Mouse (Mus musculus) liver, adult 2 months (tissue): ENCODE data around the gene Slc44a4.
"Not testable (repeated sequence)": the region's sequence is repeated elsewhere in the genome, so short reads cannot be mapped to it uniquely, and the experiment has no call there.

Experiments
- CTCF ChIP-seq: fragments of 200-500 bp; IDR thresholded peaks from 2 replicates; pipeline ENCODE4 v1.5.1; 2011; ENCODE audit warnings: low read depth, low read length, control low read depth
- POLR2A ChIP-seq: fragments of 200-500 bp; IDR thresholded peaks from 2 replicates; pipeline ENCODE4 v1.6.1; 2011; ENCODE audit warnings: low read length, control low read depth; ENCODE audit not compliant: insufficient read depth; ENCODE audit errors: extremely low read depth

DNA sequence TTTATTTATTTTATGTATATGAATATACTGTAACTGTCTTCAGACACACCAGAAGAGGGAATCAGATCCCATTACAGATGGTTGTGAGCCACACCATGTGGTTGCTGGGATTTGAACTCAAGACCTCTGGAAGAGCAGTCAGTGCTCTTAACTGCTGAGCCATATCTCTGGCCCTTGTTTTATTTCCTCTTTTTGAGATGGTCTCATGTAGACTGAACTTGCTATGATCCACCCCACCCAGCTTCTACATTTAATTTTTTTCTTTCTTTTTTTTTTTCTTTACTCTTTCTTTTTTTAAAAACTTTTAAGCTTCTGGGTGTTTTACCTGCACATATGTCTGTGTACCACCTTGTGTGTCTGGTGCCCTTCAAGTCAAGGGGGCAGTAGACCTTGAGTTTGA is 13.4 kb upstream of the Slc44a4 start:
- TF ChIP-seq CTCF, POLR2A: not testable (repeated sequence)
